Mouse (Mus musculus) hindbrain, embryonic 13.5 days (tissue): ENCODE data around the gene Obp2b. TPM values are rescaled to one million over a fixed set of nuclear protein-coding genes. Genes with fewer than 3 reads are reported as not detected.

ENCODE experiments used
- ATAC-seq: fragments of 200-750 bp; cut with Nextera tagmentation; 2 replicates; pipeline ENCODE4 v1.8.0; 2017; ENCODE audit warnings: moderate TSS enrichment; ENCODE audit not compliant: low FRiP score
- H3K27ac ChIP-seq: fragments of 300-500 bp; sonication (generic); 2 replicates; pipeline ENCODE4 v1.5.1; 2015; ENCODE audit warnings: inconsistent platforms, mild to moderate bottlenecking, moderate library complexity
- H3K27me3 ChIP-seq: fragments of 300-500 bp; sonication (generic); 2 replicates; pipeline ENCODE4 v1.6.1; 2015; ENCODE audit warnings: mild to moderate bottlenecking, inconsistent platforms
- H3K36me3 ChIP-seq: fragments of 300-500 bp; sonication (generic); 2 replicates; pipeline ENCODE4 v1.6.1; 2015; ENCODE audit warnings: mild to moderate bottlenecking, inconsistent platforms
- H3K4me1 ChIP-seq: fragments of 300-500 bp; sonication (generic); replicated peaks from 2 replicates; pipeline ENCODE4 v1.6.1; 2015; ENCODE audit warnings: inconsistent platforms
- H3K4me2 ChIP-seq: fragments of 300-500 bp; sonication (generic); 2 replicates; pipeline ENCODE4 v1.6.1; 2015; ENCODE audit warnings: inconsistent platforms, mild to moderate bottlenecking, moderate library complexity
- H3K4me3 ChIP-seq: fragments of 300-500 bp; sonication (generic); 2 replicates; pipeline ENCODE4 v1.5.1; 2015; ENCODE audit warnings: mild to moderate bottlenecking, inconsistent platforms
- H3K9ac ChIP-seq: fragments of 300-500 bp; sonication (generic); 2 replicates; pipeline ENCODE4 v1.6.1; 2015; ENCODE audit warnings: mild to moderate bottlenecking, inconsistent platforms
- H3K9me3 ChIP-seq: fragments of 300-500 bp; sonication (generic); 2 replicates; pipeline ENCODE4 v1.6.1; 2016; ENCODE audit warnings: inconsistent platforms
- WGBS: fragments of 180-500 bp; shearing (Covaris S2); methylation state at CpG from one replicate; pipeline ENCODE4 v1.1.7; 2015; 5-methylcytosine and 5-hydroxymethylcytosine counted together
- polyA plus RNA-seq: library from polyadenylated mRNA; unstranded; fragments of >200 nt; fragmentation: Nextera tagmentation; extraction: Ambion mirVana; gene quantifications from 2 replicates; pipeline ENCODE4 v1.2.1, GENCODE M21; 2015

Gene Obp2b
- polyA plus RNA-seq, 1 experiment from 2014 or later: not detected

DNA sequence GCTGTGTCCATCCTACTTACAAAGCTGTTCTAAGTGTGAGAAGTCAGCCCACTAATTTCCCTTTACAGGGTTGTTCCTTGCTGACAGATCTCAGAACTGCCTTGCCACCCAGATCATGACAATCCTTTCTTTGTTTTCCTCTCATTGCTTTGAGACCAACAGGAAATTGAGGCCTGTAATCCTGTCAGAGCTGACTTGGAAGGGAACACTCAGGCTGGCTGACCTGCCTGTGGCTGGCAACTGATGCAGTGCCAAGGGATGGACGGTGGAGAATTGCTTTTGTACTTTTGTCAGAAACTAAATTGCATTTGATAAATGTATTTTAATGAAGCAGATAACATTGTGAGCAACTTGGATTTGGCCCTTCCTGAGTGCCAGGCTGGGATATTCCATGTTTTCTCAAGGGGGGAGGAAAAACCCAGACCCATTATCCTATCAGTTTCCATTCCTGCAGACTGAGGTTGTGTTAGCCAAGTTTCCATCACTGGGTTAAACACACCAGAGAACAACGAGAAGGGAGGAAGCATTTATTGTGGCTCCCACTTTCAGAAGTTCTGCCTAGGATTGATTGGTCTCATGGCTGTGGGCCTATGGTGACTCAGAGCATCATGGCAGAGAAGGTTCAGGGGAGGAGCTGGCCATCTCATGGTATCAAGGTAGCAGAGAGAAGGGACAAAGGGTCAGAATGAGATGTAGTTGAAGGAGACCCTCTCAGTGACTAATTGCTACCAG lies 3.4 kb upstream of the Obp2b start:
- Histone ChIP-seq H3K9me3 (0 out of 2 replicates have a peak, but pooled peaks cover 5% of the 10 kb centered on the region), H3K4me1 (no peaks in the 10 kb centered on the region), H3K36me3 (no peaks in the 10 kb centered on the region), H3K27me3 (no peaks in the 10 kb centered on the region), H3K4me3 (no peak overlapping the region), H3K9ac (no peak overlapping the region), H3K27ac (no peak overlapping the region), H3K4me2 (no peak overlapping the region)
- ATAC-seq: no peak
- WGBS: 67% methylated on average over 2 of the region's 2 CpGs

DNA sequence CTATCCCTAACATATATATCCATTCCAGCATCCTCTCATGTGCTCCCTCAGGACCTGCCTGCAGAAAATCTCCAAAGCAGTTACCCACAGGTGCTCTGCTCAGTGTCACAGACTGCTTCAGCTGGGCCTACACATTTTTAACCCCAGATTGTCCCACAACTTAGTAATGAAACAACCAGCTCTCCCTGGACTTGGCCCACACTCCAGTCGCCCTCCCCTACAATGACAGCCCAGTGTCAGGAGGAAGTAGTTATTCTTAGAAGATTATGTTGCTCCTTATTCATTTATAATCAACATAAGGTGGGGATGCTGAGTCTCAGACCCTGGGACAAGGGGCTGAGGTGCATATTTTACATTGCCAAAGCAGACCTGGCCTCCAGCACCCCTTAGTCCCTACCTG lies 4.9 kb downstream of the Obp2b start:
- Histone ChIP-seq H3K4me2 (no peak overlapping the region), H3K36me3 (no peaks in the 10 kb centered on the region), H3K9ac (no peak overlapping the region), H3K4me3 (no peak overlapping the region), H3K27me3 (no peaks in the 10 kb centered on the region), H3K27ac (no peak overlapping the region), H3K9me3 (no peaks in the 10 kb centered on the region), H3K4me1 (no peaks in the 10 kb centered on the region)
- 80% methylated on average over 1 of the region's 1 CpGs for WGBS
- no peak for ATAC-seq

DNA sequence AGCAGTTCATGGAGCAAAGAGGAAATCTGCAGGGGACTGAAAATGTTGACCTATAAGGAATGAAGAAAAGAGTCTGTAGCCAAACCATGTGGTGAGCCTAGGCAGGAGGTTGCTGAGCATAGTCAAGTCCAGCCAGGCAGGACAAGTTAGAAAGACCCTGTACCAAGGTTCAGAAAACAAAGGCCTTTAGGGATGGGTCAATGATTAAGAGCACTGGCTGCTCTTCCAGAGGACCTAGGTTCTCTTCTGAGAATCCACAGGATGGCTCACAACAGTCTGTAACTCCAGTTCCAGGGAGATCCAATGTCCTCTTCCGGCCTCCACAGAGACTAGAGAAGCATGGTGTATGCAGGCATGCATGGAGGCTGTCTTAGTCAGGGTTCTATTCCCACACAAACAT lies 17.4 kb downstream of the Obp2b start:
- Histone ChIP-seq H3K27ac (no peak overlapping the region), H3K9me3 (0 out of 2 replicates have a peak, but pooled peaks cover 6% of the 10 kb centered on the region), H3K4me2 (no peak overlapping the region), H3K36me3 (no peaks in the 10 kb centered on the region), H3K9ac (no peak overlapping the region), H3K4me1 (no peaks in the 10 kb centered on the region), H3K4me3 (no peak overlapping the region), H3K27me3 (no peaks in the 10 kb centered on the region)
- 97% methylated on average over 1 of the region's 1 CpGs for whole genome bisulfite sequencing
- ATAC-seq: no peak

DNA sequence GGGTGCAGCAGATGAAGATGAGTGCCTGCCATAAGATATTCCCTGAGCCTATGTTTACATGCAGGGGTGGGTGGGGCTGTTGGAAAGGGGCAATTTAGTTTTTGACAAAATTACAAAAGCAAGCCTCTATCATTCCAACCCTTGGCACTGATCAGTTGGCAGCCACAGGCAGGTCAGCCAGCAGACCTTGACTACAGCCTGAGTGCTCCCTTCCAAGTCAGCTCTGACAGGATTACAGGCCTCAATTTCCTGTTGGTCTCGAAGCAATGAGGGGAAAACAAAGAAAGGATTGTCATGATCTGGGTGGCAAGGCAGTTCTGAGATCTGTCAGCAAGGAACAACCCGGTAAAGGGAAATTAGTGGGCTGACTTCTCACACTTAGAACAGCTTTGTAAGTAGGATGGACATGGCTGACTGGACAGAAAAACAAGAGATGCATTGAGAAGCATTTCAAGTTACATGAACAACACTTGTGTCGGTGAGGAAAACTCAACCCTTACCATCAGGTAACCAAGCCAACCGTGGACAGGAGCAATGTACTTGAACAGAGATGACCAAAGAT lies 21.3 kb downstream of the Obp2b start:
- no peaks in the 10 kb centered on the region for H3K4me1 ChIP-seq
- 0 out of 2 replicates have a peak, but pooled peaks cover 6% of the 10 kb centered on the region for H3K9me3 ChIP-seq
- ATAC-seq: no peak
- 71% methylated on average over 4 of the region's 4 CpGs for WGBS
- H3K9ac ChIP-seq: no peak overlapping the region
- no peak overlapping the region for H3K27ac ChIP-seq
- H3K4me2 ChIP-seq: no peak overlapping the region
- H3K4me3 ChIP-seq: no peak overlapping the region
- H3K36me3 ChIP-seq: no peaks in the 10 kb centered on the region
- H3K27me3 ChIP-seq: no peaks in the 10 kb centered on the region

DNA sequence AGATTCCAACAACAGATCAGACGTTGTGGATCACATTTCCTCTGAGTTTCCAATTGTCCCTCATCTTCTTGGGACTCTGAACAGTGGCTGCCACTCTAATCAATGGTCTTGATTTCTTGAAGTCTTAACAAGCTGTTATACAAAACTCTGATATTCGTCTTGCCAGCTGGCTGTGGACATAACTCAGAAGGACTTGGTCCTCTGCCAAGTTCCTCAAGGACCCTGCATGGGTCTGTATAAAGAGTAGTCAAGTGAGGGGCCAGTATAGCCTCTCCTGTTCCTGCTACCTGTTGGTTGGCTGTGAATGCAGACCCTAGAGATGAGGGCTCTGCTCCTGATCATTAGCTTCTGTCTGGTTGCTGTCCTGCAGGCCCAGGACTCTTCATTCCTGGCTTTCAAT lies 28.5 kb downstream of the Obp2b start, which contains the start of gene Lcn3:
Gene Lcn3 (plus strand): TSS at position 301 of the 400 bp plus-strand sequence.
- no peak for ATAC-seq
- no peak within 1 kb of the TSS for H3K27ac ChIP-seq
- H3K4me2 ChIP-seq: no peak within 1 kb of the TSS
- no peaks in the 10 kb centered on the region for H3K4me1 ChIP-seq
- no peak within 1 kb of the TSS for H3K4me3 ChIP-seq
- H3K9me3 ChIP-seq: no peaks in the 10 kb centered on the region
- H3K36me3 ChIP-seq: no peaks in the 10 kb centered on the region
- no peaks in the 10 kb centered on the region for H3K27me3 ChIP-seq
- WGBS: 64% methylated on average over 2 of the region's 2 CpGs
- H3K9ac ChIP-seq: no peak within 1 kb of the TSS

DNA sequence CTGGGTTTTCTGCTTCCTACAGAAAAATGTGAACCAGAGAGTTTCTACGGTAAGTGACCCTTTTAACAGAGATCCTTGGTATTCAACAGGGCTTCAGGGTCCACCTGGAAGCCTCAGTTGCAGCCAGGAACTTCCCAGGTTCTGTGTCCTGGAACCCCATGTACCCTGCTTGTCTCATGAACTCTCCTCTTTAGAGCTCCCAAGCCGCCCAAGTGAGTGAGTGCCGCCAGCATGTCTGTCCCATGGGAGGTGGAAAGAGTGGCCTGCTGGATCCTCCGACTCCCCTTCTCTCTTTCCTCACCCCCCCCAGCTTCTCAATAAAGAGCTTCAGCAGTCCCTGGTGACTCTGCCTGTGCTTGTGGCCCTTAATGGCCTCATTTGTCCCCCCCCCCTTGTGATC lies 31.0 kb downstream of the Obp2b start:
- WGBS: 90% methylated on average over 4 of the region's 4 CpGs
- H3K27ac ChIP-seq: no peak overlapping the region
- H3K9me3 ChIP-seq: no peaks in the 10 kb centered on the region
- no peak overlapping the region for H3K9ac ChIP-seq
- no peaks in the 10 kb centered on the region for H3K36me3 ChIP-seq
- H3K4me1 ChIP-seq: no peaks in the 10 kb centered on the region
- H3K27me3 ChIP-seq: no peaks in the 10 kb centered on the region
- ATAC-seq: no peak
- H3K4me3 ChIP-seq: no peak overlapping the region
- no peak overlapping the region for H3K4me2 ChIP-seq

DNA sequence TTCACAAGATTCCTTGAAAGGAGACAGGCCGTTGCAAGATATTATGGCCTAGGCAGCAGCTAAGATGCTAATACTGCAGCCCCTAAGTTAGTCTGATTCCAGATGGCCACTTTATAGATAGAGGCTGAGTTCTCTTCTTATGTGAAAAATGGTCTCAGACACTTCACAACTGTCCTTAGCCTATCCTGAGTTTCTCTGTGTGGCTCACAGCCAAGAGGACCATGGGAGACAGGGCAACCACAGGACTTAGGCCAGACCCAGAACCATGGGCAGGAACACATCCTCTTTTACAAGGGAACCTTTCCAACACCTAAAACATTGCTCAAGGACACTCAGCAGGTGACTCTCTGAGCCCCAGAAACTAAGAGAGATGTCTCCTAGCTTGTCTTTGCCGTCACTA lies 36.7 kb downstream of the Obp2b start:
- H3K36me3 ChIP-seq: no peaks in the 10 kb centered on the region
- H3K27ac ChIP-seq: no peak overlapping the region
- no peaks in the 10 kb centered on the region for H3K27me3 ChIP-seq
- no peak for ATAC-seq
- 94% methylated on average over 2 of the region's 2 CpGs for WGBS
- no peaks in the 10 kb centered on the region for H3K4me1 ChIP-seq
- no peak overlapping the region for H3K4me2 ChIP-seq
- H3K9ac ChIP-seq: no peak overlapping the region
- no peaks in the 10 kb centered on the region for H3K9me3 ChIP-seq
- no peak overlapping the region for H3K4me3 ChIP-seq

DNA sequence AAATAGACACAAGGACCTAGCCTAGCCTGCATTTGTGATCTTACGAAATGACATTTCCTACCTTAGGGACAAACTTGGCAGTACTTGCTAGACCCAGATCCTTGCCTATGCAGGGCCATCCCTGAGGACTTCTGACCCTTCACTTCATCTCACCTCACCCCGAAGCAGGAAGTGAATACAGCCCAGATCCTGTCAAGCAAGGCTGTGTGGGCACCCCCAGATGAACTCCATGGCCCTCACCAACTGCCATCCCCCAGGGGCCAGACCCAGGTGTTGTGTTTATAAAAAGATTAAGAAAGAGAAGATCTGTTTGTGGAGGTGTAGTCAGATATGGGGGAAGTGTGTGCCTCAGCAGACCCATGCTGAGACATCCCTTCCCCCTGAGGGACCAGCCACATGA lies 37.8 kb downstream of the Obp2b start:
- no peak overlapping the region for H3K27ac ChIP-seq
- H3K9ac ChIP-seq: no peak overlapping the region
- H3K4me2 ChIP-seq: no peak overlapping the region
- H3K27me3 ChIP-seq: no peaks in the 10 kb centered on the region
- H3K36me3 ChIP-seq: no peaks in the 10 kb centered on the region
- WGBS: 81% methylated on average over 2 of the region's 2 CpGs
- no peak overlapping the region for H3K4me3 ChIP-seq
- ATAC-seq: no peak
- no peaks in the 10 kb centered on the region for H3K9me3 ChIP-seq
- H3K4me1 ChIP-seq: no peaks in the 10 kb centered on the region

DNA sequence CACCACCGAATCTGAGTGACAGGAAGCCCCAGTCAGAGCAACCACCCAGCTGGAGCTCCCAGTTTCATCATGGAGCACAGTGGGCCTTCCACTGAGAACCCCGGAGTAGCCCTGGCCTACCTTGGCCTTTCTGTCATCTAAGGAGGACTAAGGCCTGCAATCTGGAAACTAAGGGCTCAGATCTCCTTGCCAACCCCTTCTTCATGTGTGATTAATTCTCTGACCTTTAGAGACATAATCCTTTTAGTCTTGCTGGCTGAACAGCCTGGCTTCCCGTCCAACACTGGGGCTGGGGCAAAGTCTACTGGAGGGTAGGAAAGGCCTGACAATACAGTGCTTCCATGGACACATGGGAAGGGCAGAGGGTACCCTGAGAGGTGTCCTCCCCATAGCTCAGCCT lies 39.2 kb downstream of the Obp2b start:
- Histone ChIP-seq H3K27me3 (no peaks in the 10 kb centered on the region), H3K4me3 (no peak overlapping the region), H3K4me2 (no peak overlapping the region), H3K4me1 (no peaks in the 10 kb centered on the region), H3K9ac (no peak overlapping the region), H3K36me3 (no peaks in the 10 kb centered on the region), H3K27ac (no peak overlapping the region), H3K9me3 (no peaks in the 10 kb centered on the region)
- no peak for ATAC-seq
- 81% methylated on average over 3 of the region's 3 CpGs for WGBS

DNA sequence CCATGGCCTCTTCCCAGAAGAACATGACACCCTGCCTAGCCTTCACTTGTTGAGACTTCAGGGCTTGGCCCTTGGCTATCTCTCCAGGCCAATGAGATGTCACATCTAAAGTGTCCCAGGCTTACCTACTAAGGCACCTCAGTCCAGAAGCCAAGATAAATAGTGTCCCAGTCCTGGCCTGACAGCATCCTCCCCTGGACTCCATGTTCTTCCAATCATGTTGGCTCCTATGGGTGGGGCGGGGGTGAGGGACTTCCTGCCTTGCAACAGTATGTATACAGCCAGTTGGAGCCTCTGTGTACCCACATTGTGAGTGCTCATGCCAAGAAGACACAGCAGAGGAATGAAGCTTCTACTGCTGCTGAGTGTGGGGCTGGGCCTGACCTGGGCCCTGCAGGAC lies 39.9 kb downstream of the Obp2b start, which contains the start of gene Lcn11:
Gene Lcn11 (plus strand): TSS at position 301 of the 400 bp plus-strand sequence.
- 96% methylated on average over 1 of the region's 1 CpGs for WGBS
- no peaks in the 10 kb centered on the region for H3K9me3 ChIP-seq
- no peak for ATAC-seq
- H3K27ac ChIP-seq: no peak within 1 kb of the TSS
- H3K4me2 ChIP-seq: no peak within 1 kb of the TSS
- H3K4me3 ChIP-seq: no peak within 1 kb of the TSS
- no peaks in the 10 kb centered on the region for H3K4me1 ChIP-seq
- no peaks in the 10 kb centered on the region for H3K27me3 ChIP-seq
- H3K9ac ChIP-seq: no peak within 1 kb of the TSS
- H3K36me3 ChIP-seq: no peaks in the 10 kb centered on the region

DNA sequence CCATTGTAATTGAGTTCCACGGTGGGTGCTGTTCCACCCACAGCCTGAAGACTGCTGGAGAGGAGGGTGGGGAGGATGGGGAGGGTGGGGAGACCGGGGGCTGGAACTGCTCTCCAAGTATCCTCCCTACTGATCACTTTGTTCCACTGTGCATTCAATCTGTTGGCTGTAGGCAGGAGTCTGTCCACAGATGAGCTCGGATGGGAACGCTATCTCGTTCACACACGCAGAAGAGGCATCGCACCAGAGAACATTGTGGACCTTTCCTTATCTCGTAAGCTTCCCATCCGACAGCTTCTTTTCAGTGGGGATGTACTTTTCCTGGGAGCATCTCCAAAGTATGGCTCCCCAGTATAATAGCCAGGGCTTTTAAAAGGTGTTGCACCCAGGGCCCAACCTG lies 42.3 kb downstream of the Obp2b start:
- 89% methylated on average over 9 of the region's 9 CpGs for WGBS
- Histone ChIP-seq H3K27ac (no peak overlapping the region), H3K9ac (no peak overlapping the region), H3K27me3 (no peaks in the 10 kb centered on the region), H3K9me3 (no peaks in the 10 kb centered on the region), H3K4me3 (no peak overlapping the region), H3K4me2 (no peak overlapping the region), H3K36me3 (no peaks in the 10 kb centered on the region), H3K4me1 (no peaks in the 10 kb centered on the region)
- ATAC-seq: no peak

DNA sequence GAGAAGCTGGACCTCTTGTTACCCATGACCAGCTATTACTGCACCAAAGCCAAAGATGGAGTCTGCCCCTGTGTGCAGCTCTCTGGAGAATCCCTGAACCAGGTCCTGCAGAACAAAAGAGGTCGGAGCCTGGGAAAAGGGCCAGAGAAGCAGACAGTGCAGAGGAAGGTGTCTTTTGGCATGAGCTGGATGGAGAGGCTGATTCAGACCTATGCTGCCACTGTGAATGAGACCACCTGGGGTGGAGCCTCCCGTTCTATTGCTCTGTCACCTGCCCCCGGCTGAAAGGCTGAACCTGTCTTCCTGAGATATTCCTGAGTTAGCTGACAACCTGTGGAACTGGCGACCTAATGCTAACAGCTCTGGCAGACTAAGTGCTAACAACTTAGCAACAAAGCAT lies 44.1 kb downstream of the Obp2b start:
- no peak overlapping the region for H3K4me3 ChIP-seq
- no peaks in the 10 kb centered on the region for H3K36me3 ChIP-seq
- H3K27me3 ChIP-seq: no peaks in the 10 kb centered on the region
- no peak for ATAC-seq
- 66% methylated on average over 4 of the region's 4 CpGs for WGBS
- H3K9ac ChIP-seq: no peak overlapping the region
- H3K4me1 ChIP-seq: no peaks in the 10 kb centered on the region
- H3K4me2 ChIP-seq: no peak overlapping the region
- H3K9me3 ChIP-seq: no peaks in the 10 kb centered on the region
- H3K27ac ChIP-seq: no peak overlapping the region

DNA sequence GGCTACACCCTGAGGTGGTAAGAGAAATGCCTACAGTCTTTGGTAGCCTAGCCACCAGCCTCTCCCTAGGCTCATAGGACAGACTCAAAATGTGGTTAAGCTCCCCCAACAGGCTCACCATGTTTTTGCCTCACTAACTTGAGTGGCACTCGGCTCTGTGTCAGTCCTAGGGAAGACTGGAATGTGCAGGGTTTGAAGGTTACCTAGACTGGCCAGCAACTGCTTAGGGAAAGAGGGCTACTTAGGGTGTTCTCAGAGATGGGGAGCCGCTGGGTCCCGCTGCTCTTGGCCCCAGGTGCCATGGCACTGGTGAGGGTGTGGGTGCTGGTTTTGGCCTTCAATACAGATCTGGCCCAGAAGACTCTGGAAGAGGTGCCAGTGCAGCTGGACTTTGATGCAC lies 45.1 kb downstream of the Obp2b start, which contains the start of gene Gm13539:
Gene Gm13539 (plus strand): TSS at position 301 of the 400 bp plus-strand sequence.
- Histone ChIP-seq H3K4me1 (no peaks in the 10 kb centered on the region), H3K27me3 (no peaks in the 10 kb centered on the region), H3K4me3 (no peak within 1 kb of the TSS), H3K9me3 (no peaks in the 10 kb centered on the region), H3K27ac (no peak within 1 kb of the TSS), H3K9ac (no peak within 1 kb of the TSS), H3K4me2 (no peak within 1 kb of the TSS), H3K36me3 (no peaks in the 10 kb centered on the region)
- WGBS: 88% methylated on average over 3 of the region's 3 CpGs
- no peak for ATAC-seq
